Mouse (Mus musculus): ENCODE measurements around the gene Rabggta.
A peak's percentile ranks its signal among the peaks of the same experiment; 100 is the strongest.

GRCm38 (mm10) chr14:55681160-55682117 is 40.6 kb downstream of the Rabggta start, which contains the start of gene Tinf2:
- peak; percentile 53 for TF ChIP-seq CTCF (conservative IDR thresholded peaks at IDR 0.05; ENCODE audit: low read length)
- TF ChIP-seq NANOG (IDR thresholded peaks at IDR 0.05; ENCODE audit: borderline replicate concordance, low read length) = peak; percentile 28; the same call in 1 of the 2 replicates
